Mouse (Mus musculus) embryonic fibroblast, embryonic 13.5 days (primary cell): Measurements from ENCODE around the gene Klf13.

Source experiments
- CTCF ChIP-seq: IDR thresholded peaks from 2 replicates; pipeline ENCODE4 v1.5.1; 2011; ENCODE audit warnings: mild to moderate bottlenecking, control low read depth, low read length, moderate library complexity, borderline replicate concordance; ENCODE audit not compliant: insufficient read depth
- POLR2A ChIP-seq: IDR thresholded peaks from 2 replicates; pipeline ENCODE4 v1.6.1; 2011; ENCODE audit warnings: low read depth, mild to moderate bottlenecking, control low read depth, low read length, moderate library complexity

DNA sequence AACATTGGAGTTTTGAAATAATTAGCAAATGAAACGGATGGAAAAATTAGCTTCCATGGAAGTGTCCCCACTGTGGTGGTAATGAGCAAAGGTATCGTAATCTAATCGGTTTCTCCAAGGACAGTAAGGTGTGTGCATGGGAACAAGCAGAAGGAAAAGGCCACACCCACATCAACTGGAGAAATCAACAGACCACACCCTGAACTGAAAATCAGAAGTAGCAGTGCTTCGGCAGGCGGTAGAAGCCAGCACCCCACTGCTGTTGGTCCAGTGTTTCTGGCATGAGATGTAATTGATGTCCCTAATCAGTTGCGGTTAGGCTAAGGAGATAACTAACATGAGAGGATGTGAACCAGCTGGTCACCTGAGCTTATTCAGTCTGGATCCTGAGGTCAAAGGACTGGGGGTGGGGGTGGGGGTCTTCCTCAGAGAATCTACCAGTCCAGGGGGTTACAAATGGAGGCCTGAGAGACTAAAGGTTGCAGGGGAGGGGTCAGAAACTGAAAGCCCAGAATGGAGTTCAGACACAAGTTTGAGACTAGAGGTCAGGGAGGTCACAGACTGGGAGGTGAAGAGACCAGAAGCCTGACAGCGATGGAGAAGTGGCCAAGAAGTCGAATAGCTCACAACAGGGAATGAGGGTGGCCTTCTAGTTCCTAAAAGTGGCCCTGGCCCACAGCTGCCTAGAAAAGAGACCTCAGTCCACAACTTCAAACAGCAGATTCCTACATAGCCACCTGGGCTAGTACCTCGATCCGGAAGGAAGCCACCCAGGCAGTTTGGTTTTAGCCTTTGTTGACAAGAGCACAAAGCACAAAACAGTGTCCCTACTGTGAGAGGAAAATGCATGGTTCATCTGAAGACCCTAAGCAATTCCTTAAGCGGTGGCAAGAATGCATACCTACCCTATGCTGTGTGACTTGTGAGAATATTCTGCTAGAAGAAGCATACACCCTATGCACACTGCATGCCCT lies 9.1 kb upstream of the Klf13 start:
- TF ChIP-seq POLR2A = no peak
- no peak for TF ChIP-seq CTCF
